ENCODE assay signal across 9 mouse cellular contexts in genomic region chr10:62183053-62183452, GRCm38 (mm10). TPM values are rescaled to one million over a fixed set of nuclear protein-coding genes. Genes with fewer than 3 reads are reported as not detected.
DNase-seq lines count a peak whose midpoint lies in the region; ATAC-seq and TF ChIP-seq lines count a peak whose summit lies in the region.
"Had no signal": no experiment of that assay in that cellular context is flagged by ENCODE, and none has a peak within 500 bp of the region (broad histone marks: within the 10 kb centered on the region; RNA-seq: fewer than 3 reads in every experiment).

No protein-coding gene starts in this region.

- 2% methylated on average over 10 of the region's 10 CpGs for WGBS in liver, embryonic 14.5 days (ENCODE audit: insufficient replicate concordance)
- WGBS in neural tube, embryonic 13.5 days: 4% methylated on average over 10 of the region's 10 CpGs
- 2% methylated on average over 10 of the region's 10 CpGs for WGBS in stomach, postnatal 0 days

- no peaks in the 10 kb centered on the region for H3K36me3 ChIP-seq in liver, embryonic 14.5 days (replicated peaks; ENCODE audit: control insufficient read depth, insufficient read depth, low read depth)
- no peaks in the 10 kb centered on the region for H3K36me3 ChIP-seq in neural tube, embryonic 13.5 days
- H3K36me3 ChIP-seq in stomach, postnatal 0 days (ENCODE audit: control insufficient read depth, insufficient read depth, low read length): no peaks in the 10 kb centered on the region

- no peak for TF ChIP-seq EP300 in liver, embryonic 14.5 days (IDR thresholded peaks at IDR 0.05; ENCODE audit: low read depth)
- no peak for TF ChIP-seq EP300 in stomach, postnatal 0 days (optimal IDR thresholded peaks at IDR 0.05)

- H3K27me3 ChIP-seq in liver, embryonic 14.5 days (ENCODE audit: control insufficient read depth, insufficient read depth, low read length): no peaks in the 10 kb centered on the region
- peaks cover 72% of the 10 kb centered on the region for H3K27me3 ChIP-seq in neural tube, embryonic 13.5 days
- H3K27me3 ChIP-seq in stomach, postnatal 0 days (ENCODE audit: control insufficient read depth, insufficient read depth, low read length): no peaks in the 10 kb centered on the region

- H3K4me3 ChIP-seq in liver, embryonic 14.5 days (ENCODE audit: insufficient read depth in 1 of 2, low read depth in 2 of 2, low read length in 2 of 2): no peak overlapping the region
- H3K4me3 ChIP-seq in neural tube, embryonic 13.5 days: no peak overlapping the region
- H3K4me3 ChIP-seq in stomach, postnatal 0 days (ENCODE audit: low read depth, low read length): no peak overlapping the region
- H3K4me3 ChIP-seq: erythroblast, embryonic 14.5 days had no signal

- no peak overlapping the region for H3K9ac ChIP-seq in liver, embryonic 14.5 days (replicated peaks)
- no peak overlapping the region for H3K9ac ChIP-seq in neural tube, embryonic 13.5 days
- no peak overlapping the region for H3K9ac ChIP-seq in stomach, postnatal 0 days (ENCODE audit: low read length)

- peak; percentile 88 for ATAC-seq in CD4-positive, CD25-positive, alpha-beta regulatory T cell, adult 4 months
- ATAC-seq in liver, embryonic 14.5 days (ENCODE audit: insufficient read depth): peak; percentile 39; the same call in 1 of the 2 replicates
- ATAC-seq in neural tube, embryonic 13.5 days (ENCODE audit: low read depth): peak; percentile 51; the same call in 1 of the 2 replicates
- ATAC-seq in stomach, postnatal 0 days (ENCODE audit: low FRiP score, low TSS enrichment): peak; percentile 71

- intact Hi-C loops in heart, postnatal 10 days (cut with DNase I): loop anchor here (1.0 to 5.0 kb wide), 5 partner anchors 78 to 346 kb away; no protein-coding TSS in a partner anchor

- H3K4me1 ChIP-seq in liver, embryonic 14.5 days (replicated peaks; ENCODE audit: control insufficient read depth in 2 of 2, insufficient read depth in 2 of 2, low read length in 1 of 2): 0 out of 4 replicates have a peak, but pooled peaks cover 0 to 2% of the 10 kb centered on the region in 2 experiments
- no peaks in the 10 kb centered on the region for H3K4me1 ChIP-seq in neural tube, embryonic 13.5 days (replicated peaks)
- no peaks in the 10 kb centered on the region for H3K4me1 ChIP-seq in stomach, postnatal 0 days (replicated peaks; ENCODE audit: control insufficient read depth, insufficient read depth)

- no peak overlapping the region for H3K4me2 ChIP-seq in liver, embryonic 14.5 days (ENCODE audit: low read depth)
- no peak overlapping the region for H3K4me2 ChIP-seq in neural tube, embryonic 13.5 days
- H3K4me2 ChIP-seq in stomach, postnatal 0 days (replicated peaks; ENCODE audit: low read depth): no peak overlapping the region

- DNase-seq in brain, adult 2 months (ENCODE audit: low read depth, low spot score): peak; percentile 98
- DNase-seq in fat pad, adult 2 months (ENCODE audit: extremely low read depth, low read depth, low spot score): peak; percentile 13
- DNase-seq in heart, postnatal 10 days: peak; percentile 93 to 97
- DNase-seq in kidney, postnatal 36 days: peak; percentile 96 to 99
- DNase-seq in liver, embryonic 14.5 days (ENCODE audit: low read depth in 3 of 3, low spot score in 3 of 3): peak; percentile 83 to 89 (median 87)
- DNase-seq in stomach, postnatal 0 days (ENCODE audit: low spot score): peak; percentile 96

- H3K27ac ChIP-seq in liver, embryonic 14.5 days: no peak overlapping the region
- H3K27ac ChIP-seq in neural tube, embryonic 13.5 days (replicated peaks): no peak overlapping the region
- H3K27ac ChIP-seq in stomach, postnatal 0 days (replicated peaks): no peak overlapping the region

- H3K9me3 ChIP-seq in liver, embryonic 14.5 days (ENCODE audit: control insufficient read depth, low read length): no peaks in the 10 kb centered on the region
- H3K9me3 ChIP-seq in neural tube, embryonic 13.5 days: peaks cover 5% of the 10 kb centered on the region; the same call in 1 of the 2 replicates
- no peaks in the 10 kb centered on the region for H3K9me3 ChIP-seq in stomach, postnatal 0 days (ENCODE audit: control insufficient read depth, low read length)

- TF ChIP-seq CTCF in liver, embryonic 14.5 days (IDR thresholded peaks at IDR 0.05; ENCODE audit: low read depth): peak; percentile 100
- peak; percentile 100 for TF ChIP-seq CTCF in stomach, postnatal 0 days (IDR thresholded peaks at IDR 0.05; ENCODE audit: low read depth)

RNA-seq across cellular contexts. Expression of gene Fam241b, which starts 39.3 kb away (rescaled TPM):
- 1 to 10 TPM; 5.8 to 6.8 TPM for polyA plus RNA-seq in CD4-positive, CD25-positive, alpha-beta regulatory T cell, adult 4 months (2017; shearing (Covaris generic))
- total RNA-seq in heart, postnatal 10 days (2021): under 1 TPM in 1 of 2 experiments, not detected in 1; 0.52 TPM
- polyA plus RNA-seq in liver, embryonic 14.5 days (2012; rRNA removed): 0.24 and 0.27 TPM in 2 replicates
- 0.20 and 0.51 TPM in 2 replicates for polyA plus RNA-seq in liver, embryonic 14.5 days (2014; fragmentation: Nextera tagmentation; extraction: Ambion mirVana)
- polyA plus RNA-seq in neural tube, embryonic 13.5 days (2015; fragmentation: Nextera tagmentation; extraction: Ambion mirVana): 91.9 and 93.1 TPM in 2 replicates
- 30.6 and 33.4 TPM in 2 replicates for polyA plus RNA-seq in stomach, postnatal 0 days (2015; fragmentation: Nextera tagmentation; extraction: Ambion mirVana)

RNA-seq across cellular contexts. Expression of gene Tspan15, which starts 48.0 kb away (rescaled TPM):
- under 1 TPM; 0.16 to 0.17 TPM for polyA plus RNA-seq in CD4-positive, CD25-positive, alpha-beta regulatory T cell, adult 4 months (2017; shearing (Covaris generic))
- total RNA-seq in heart, postnatal 10 days (2021): 10 to 100 TPM; 12.4 to 13.7 TPM
- polyA plus RNA-seq in liver, embryonic 14.5 days (2012; rRNA removed): 7.3 and 11.0 TPM in 2 replicates
- 7.3 and 9.8 TPM in 2 replicates for polyA plus RNA-seq in liver, embryonic 14.5 days (2014; fragmentation: Nextera tagmentation; extraction: Ambion mirVana)
- polyA plus RNA-seq in neural tube, embryonic 13.5 days (2015; fragmentation: Nextera tagmentation; extraction: Ambion mirVana): 19.5 and 22.2 TPM in 2 replicates
- polyA plus RNA-seq in stomach, postnatal 0 days (2015; fragmentation: Nextera tagmentation; extraction: Ambion mirVana): 97.4 and 112 TPM in 2 replicates

RNA-seq across cellular contexts. Expression of gene Neurog3, which starts 50.2 kb away (rescaled TPM):
- not detected for polyA plus RNA-seq in CD4-positive, CD25-positive, alpha-beta regulatory T cell, adult 4 months (2017; shearing (Covaris generic))
- total RNA-seq in heart, postnatal 10 days (2021): not detected
- 0.06 and 0.16 TPM in 2 replicates for polyA plus RNA-seq in liver, embryonic 14.5 days (2012; rRNA removed)
- polyA plus RNA-seq in liver, embryonic 14.5 days (2014; fragmentation: Nextera tagmentation; extraction: Ambion mirVana): not detected in 2 replicates
- polyA plus RNA-seq in neural tube, embryonic 13.5 days (2015; fragmentation: Nextera tagmentation; extraction: Ambion mirVana): 2.7 TPM in 2 replicates
- polyA plus RNA-seq in stomach, postnatal 0 days (2015; fragmentation: Nextera tagmentation; extraction: Ambion mirVana): 0.79 and 1.2 TPM in 2 replicates
- polyA plus RNA-seq: erythroblast, embryonic 14.5 days had no signal

Comparison
In these comparisons a context has a peak if more than half of its experiments do, and no peak if none do; other contexts are left out.
1. DNase-seq: peak in every context shown above with its lines; median percentile 98 in brain, adult 2 months; 98 in kidney, postnatal 36 days; 96 in stomach, postnatal 0 days; 95 in heart, postnatal 10 days; 87 in liver, embryonic 14.5 days; 13 in fat pad, adult 2 months.
2. RNA of gene Fam241b, which starts 39.3 kb away (polyA plus RNA-seq): 91.9 to 93.1 TPM in neural tube, embryonic 13.5 days, 30.6 to 33.4 TPM in stomach, postnatal 0 days and 5.8 to 6.8 TPM in CD4-positive, CD25-positive, alpha-beta regulatory T cell, adult 4 months; 0.20 to 0.51 TPM in liver, embryonic 14.5 days; every median in the first group is over 4 times any median in the second.
3. RNA of gene Tspan15, which starts 48.0 kb away (polyA plus RNA-seq): 97.4 to 112 TPM in stomach, postnatal 0 days, 19.5 to 22.2 TPM in neural tube, embryonic 13.5 days and 7.3 to 11.0 TPM in liver, embryonic 14.5 days; 0.16 to 0.17 TPM in CD4-positive, CD25-positive, alpha-beta regulatory T cell, adult 4 months; every median in the first group is over 4 times any median in the second.
4. Peak in every context shown above with its lines, with median percentiles within 50 percentile points of each other: ATAC-seq.